Mouse (Mus musculus): ENCODE data around the gene F12. TPM values are rescaled to one million over a fixed set of nuclear protein-coding genes. Genes with fewer than 3 reads are reported as not detected.

F12 gene
- polyA plus RNA-seq, 1 experiment = 0.39 TPM

GRCm38 (mm10) chr13:55450511-55450980, 24.0 kb upstream of the F12 start:
- H3K4me3 ChIP-seq (ENCODE audit: control insufficient read depth, insufficient read depth, low read length) = no peak overlapping the region
- 91% methylated on average over 11 of the region's 11 CpGs for WGBS
- H3K4me1 ChIP-seq (replicated peaks; ENCODE audit: control insufficient read depth, insufficient read depth, low read length) = peaks cover 47% of the 10 kb centered on the region
- H3K36me3 ChIP-seq (ENCODE audit: control insufficient read depth, insufficient read depth, low read length) = peaks cover 57% of the 10 kb centered on the region
- H3K27ac ChIP-seq (ENCODE audit: control insufficient read depth, insufficient read depth, low read length) = no peak overlapping the region
- H3K27me3 ChIP-seq (ENCODE audit: control insufficient read depth, insufficient read depth, low read length) = no peaks in the 10 kb centered on the region
- no peak for DNase-seq
- no peak for TF ChIP-seq CTCF (IDR thresholded peaks at IDR 0.05; ENCODE audit: borderline replicate concordance, control insufficient read depth, extremely low read depth, insufficient read depth, low read length, poor library complexity)
- no peak for TF ChIP-seq POLR2A (IDR thresholded peaks at IDR 0.05; ENCODE audit: control insufficient read depth, extremely low read depth, insufficient read depth, low read length, poor library complexity)

- peak; percentile 79 for DNase-seq
- Histone ChIP-seq H3K4me3 (ENCODE audit: control insufficient read depth, insufficient read depth, low read length) (no peak overlapping the region), H3K36me3 (ENCODE audit: control insufficient read depth, insufficient read depth, low read length) (peaks cover 50% of the 10 kb centered on the region), H3K4me1 (replicated peaks; ENCODE audit: control insufficient read depth, insufficient read depth, low read length) (peaks cover 47% of the 10 kb centered on the region), H3K27ac (ENCODE audit: control insufficient read depth, insufficient read depth, low read length) (peak overlapping the region; percentile 64), H3K27me3 (ENCODE audit: control insufficient read depth, insufficient read depth, low read length) (no peaks in the 10 kb centered on the region)
- no peak for TF ChIP-seq POLR2A (IDR thresholded peaks at IDR 0.05; ENCODE audit: control insufficient read depth, extremely low read depth, insufficient read depth, low read length, poor library complexity)
- WGBS = 47% methylated on average over 17 of the region's 17 CpGs
Observed at GRCm38 (mm10) chr13:55449679-55450441, 23.3 kb upstream of the F12 start.

- Histone ChIP-seq H3K27ac (ENCODE audit: control insufficient read depth, insufficient read depth, low read length) (peak overlapping the region; percentile 64), H3K4me1 (replicated peaks; ENCODE audit: control insufficient read depth, insufficient read depth, low read length) (peaks cover 47% of the 10 kb centered on the region), H3K4me3 (ENCODE audit: control insufficient read depth, insufficient read depth, low read length) (no peak overlapping the region), H3K27me3 (ENCODE audit: control insufficient read depth, insufficient read depth, low read length) (no peaks in the 10 kb centered on the region), H3K36me3 (ENCODE audit: control insufficient read depth, insufficient read depth, low read length) (peaks cover 44% of the 10 kb centered on the region)
- TF ChIP-seq POLR2A (IDR thresholded peaks at IDR 0.05; ENCODE audit: control insufficient read depth, extremely low read depth, insufficient read depth, low read length, poor library complexity) (0 out of 2 replicates have a peak, but pooled peaks have one; percentile 25), CTCF (IDR thresholded peaks at IDR 0.05; ENCODE audit: borderline replicate concordance, control insufficient read depth, extremely low read depth, insufficient read depth, low read length, poor library complexity) (no peak)
- WGBS = 65% methylated on average over 9 of the region's 9 CpGs
- peak; percentile 49 for DNase-seq
Observed at GRCm38 (mm10) chr13:55449205-55449604, 22.6 kb upstream of the F12 start.

GRCm38 (mm10) chr13:55448131-55448530, 21.5 kb upstream of the F12 start:
- no peak for TF ChIP-seq POLR2A (IDR thresholded peaks at IDR 0.05; ENCODE audit: control insufficient read depth, extremely low read depth, insufficient read depth, low read length, poor library complexity)
- TF ChIP-seq CTCF (IDR thresholded peaks at IDR 0.05; ENCODE audit: borderline replicate concordance, control insufficient read depth, extremely low read depth, insufficient read depth, low read length, poor library complexity) = no peak
- Histone ChIP-seq H3K27ac (ENCODE audit: control insufficient read depth, insufficient read depth, low read length) (peak overlapping the region; percentile 88), H3K27me3 (ENCODE audit: control insufficient read depth, insufficient read depth, low read length) (no peaks in the 10 kb centered on the region), H3K36me3 (ENCODE audit: control insufficient read depth, insufficient read depth, low read length) (peaks cover 33% of the 10 kb centered on the region), H3K4me3 (ENCODE audit: control insufficient read depth, insufficient read depth, low read length) (0 out of 2 replicates have a peak overlapping the region, but pooled peaks have one; percentile 19), H3K4me1 (replicated peaks; ENCODE audit: control insufficient read depth, insufficient read depth, low read length) (peaks cover 55% of the 10 kb centered on the region)
- 78% methylated on average over 5 of the region's 5 CpGs for WGBS
- DNase-seq = no peak

GRCm38 (mm10) chr13:55447543-55447943, 20.9 kb upstream of the F12 start:
- DNase-seq = peak; percentile 69
- Histone ChIP-seq H3K27ac (ENCODE audit: control insufficient read depth, insufficient read depth, low read length) (peak overlapping the region; percentile 97), H3K4me1 (replicated peaks; ENCODE audit: control insufficient read depth, insufficient read depth, low read length) (peaks cover 57% of the 10 kb centered on the region), H3K27me3 (ENCODE audit: control insufficient read depth, insufficient read depth, low read length) (no peaks in the 10 kb centered on the region), H3K4me3 (ENCODE audit: control insufficient read depth, insufficient read depth, low read length) (peak overlapping the region; percentile 19), H3K36me3 (ENCODE audit: control insufficient read depth, insufficient read depth, low read length) (peaks cover 27% of the 10 kb centered on the region)
- WGBS = 5% methylated on average over 3 of the region's 3 CpGs
- TF ChIP-seq POLR2A (IDR thresholded peaks at IDR 0.05; ENCODE audit: control insufficient read depth, extremely low read depth, insufficient read depth, low read length, poor library complexity) = no peak
- no peak for TF ChIP-seq CTCF (IDR thresholded peaks at IDR 0.05; ENCODE audit: borderline replicate concordance, control insufficient read depth, extremely low read depth, insufficient read depth, low read length, poor library complexity)

GRCm38 (mm10) chr13:55446483-55447105, 20.0 kb upstream of the F12 start:
- 62% methylated on average over 6 of the region's 6 CpGs for WGBS
- H3K4me3 ChIP-seq (ENCODE audit: control insufficient read depth, insufficient read depth, low read length) = peak overlapping the region; percentile 64
- TF ChIP-seq CTCF (IDR thresholded peaks at IDR 0.05; ENCODE audit: borderline replicate concordance, control insufficient read depth, extremely low read depth, insufficient read depth, low read length, poor library complexity) (no peak), POLR2A (IDR thresholded peaks at IDR 0.05; ENCODE audit: control insufficient read depth, extremely low read depth, insufficient read depth, low read length, poor library complexity) (no peak)
- no peak for DNase-seq
- H3K27ac ChIP-seq (ENCODE audit: control insufficient read depth, insufficient read depth, low read length) = peak overlapping the region; percentile 97
- peaks cover 17% of the 10 kb centered on the region for H3K36me3 ChIP-seq (ENCODE audit: control insufficient read depth, insufficient read depth, low read length)
- H3K4me1 ChIP-seq (replicated peaks; ENCODE audit: control insufficient read depth, insufficient read depth, low read length) = peaks cover 57% of the 10 kb centered on the region
- H3K27me3 ChIP-seq (ENCODE audit: control insufficient read depth, insufficient read depth, low read length) = no peaks in the 10 kb centered on the region
